Mouse (Mus musculus): Measurements from ENCODE around the gene Slco4a1.

The Slco4a1 gene

DNA sequence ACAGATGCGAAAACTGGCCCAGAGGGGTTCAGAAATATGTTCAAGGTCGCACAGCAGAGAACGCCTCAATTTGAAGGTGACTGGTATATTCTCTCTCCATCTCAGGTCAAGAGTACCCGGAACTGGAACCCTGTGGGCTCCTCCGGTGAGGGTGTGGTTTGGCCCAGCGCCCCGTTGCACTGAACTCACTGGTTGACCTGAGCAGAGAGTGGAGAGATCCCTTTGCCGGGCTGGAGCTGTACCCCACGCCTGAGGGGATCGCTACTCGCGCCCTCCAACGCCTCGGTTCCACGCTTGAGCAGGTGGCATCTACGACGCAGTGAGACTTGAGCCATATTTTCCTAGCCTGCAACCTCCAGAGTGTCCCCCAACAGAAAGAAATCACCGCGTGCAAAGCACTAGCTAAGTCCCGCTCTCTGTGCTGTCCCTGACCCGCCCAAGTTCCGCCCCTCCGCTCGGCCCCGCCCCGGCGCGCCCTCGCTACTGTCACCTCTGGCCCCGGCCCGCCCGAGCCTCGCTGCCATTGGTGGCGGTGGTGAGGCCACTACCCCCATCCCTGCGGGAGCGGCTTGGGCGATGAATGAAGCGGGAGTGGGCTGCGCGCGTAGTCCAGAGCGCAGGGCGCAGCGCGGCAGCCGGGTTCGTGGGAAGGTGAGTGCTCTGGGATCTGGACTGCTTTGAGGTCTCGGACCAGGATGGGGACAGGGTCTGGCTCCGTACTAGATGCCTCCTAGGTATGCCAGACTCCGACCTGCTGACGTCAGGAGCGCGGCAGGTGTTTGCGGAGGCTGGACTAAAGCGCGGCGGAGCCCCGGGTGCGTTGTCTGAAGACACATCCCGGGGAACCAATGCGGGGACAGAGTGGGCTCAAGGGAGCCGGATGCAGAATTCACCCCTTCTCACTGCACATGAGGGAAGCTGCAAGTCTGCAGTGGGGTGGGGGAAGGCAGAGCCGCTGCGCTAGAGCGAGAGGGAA, at the start of gene Slco4a1:
Slco4a1 (plus strand) TSS at position 523 of the 976 bp plus-strand sequence.
- peak; percentile 98 for DNase-seq (ENCODE audit: low read depth)

- DNase-seq (ENCODE audit: low read depth): peak; percentile 22
These were observed 47.6 kb upstream of the Slco4a1 start for GRCm38 (mm10) chr2:180408410-180408809.

- DNase-seq (ENCODE audit: low read depth): no peak
These were observed 45.6 kb upstream of the Slco4a1 start for GRCm38 (mm10) chr2:180410432-180410831.

- no peak for DNase-seq (ENCODE audit: low read depth)
These were observed 45.0 kb upstream of the Slco4a1 start for GRCm38 (mm10) chr2:180411013-180411412.

- DNase-seq (ENCODE audit: low read depth): no peak
These were observed 40.4 kb upstream of the Slco4a1 start for GRCm38 (mm10) chr2:180415627-180416026.

GRCm38 (mm10) chr2:180417731-180418130, 38.3 kb upstream of the Slco4a1 start:
- no peak for DNase-seq (ENCODE audit: low read depth)

- DNase-seq (ENCODE audit: low read depth): no peak
These were observed 35.4 kb upstream of the Slco4a1 start for GRCm38 (mm10) chr2:180420641-180421040.

DNA sequence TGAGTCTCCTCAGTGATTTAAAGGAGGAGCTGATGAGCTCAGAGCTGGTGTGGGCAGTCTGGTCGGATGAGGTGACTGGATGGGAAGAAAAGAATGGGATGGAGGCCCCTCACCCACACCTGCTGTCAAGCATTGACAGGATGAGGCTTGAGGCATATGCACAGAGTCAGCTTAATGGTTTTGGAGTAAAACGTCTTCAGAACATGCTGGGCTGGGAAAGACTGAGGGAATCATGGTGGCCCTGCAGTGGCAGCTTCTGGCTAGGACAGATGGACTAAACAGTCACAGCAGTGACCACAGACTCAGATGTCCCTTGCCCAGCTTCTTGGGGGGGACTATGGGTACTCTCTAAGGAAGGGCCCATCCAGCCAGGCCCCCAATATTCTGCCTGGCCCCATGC, 30.9 kb upstream of the Slco4a1 start:
- DNase-seq (ENCODE audit: low read depth): no peak

- DNase-seq (ENCODE audit: low read depth): no peak
These were observed 29.0 kb upstream of the Slco4a1 start for GRCm38 (mm10) chr2:180427073-180427472.

- DNase-seq (ENCODE audit: low read depth): peak; percentile 68
These were observed 27.7 kb upstream of the Slco4a1 start for GRCm38 (mm10) chr2:180428331-180428730.

GRCm38 (mm10) chr2:180430648-180431047, 25.4 kb upstream of the Slco4a1 start:
- DNase-seq (ENCODE audit: low read depth): no peak

DNA sequence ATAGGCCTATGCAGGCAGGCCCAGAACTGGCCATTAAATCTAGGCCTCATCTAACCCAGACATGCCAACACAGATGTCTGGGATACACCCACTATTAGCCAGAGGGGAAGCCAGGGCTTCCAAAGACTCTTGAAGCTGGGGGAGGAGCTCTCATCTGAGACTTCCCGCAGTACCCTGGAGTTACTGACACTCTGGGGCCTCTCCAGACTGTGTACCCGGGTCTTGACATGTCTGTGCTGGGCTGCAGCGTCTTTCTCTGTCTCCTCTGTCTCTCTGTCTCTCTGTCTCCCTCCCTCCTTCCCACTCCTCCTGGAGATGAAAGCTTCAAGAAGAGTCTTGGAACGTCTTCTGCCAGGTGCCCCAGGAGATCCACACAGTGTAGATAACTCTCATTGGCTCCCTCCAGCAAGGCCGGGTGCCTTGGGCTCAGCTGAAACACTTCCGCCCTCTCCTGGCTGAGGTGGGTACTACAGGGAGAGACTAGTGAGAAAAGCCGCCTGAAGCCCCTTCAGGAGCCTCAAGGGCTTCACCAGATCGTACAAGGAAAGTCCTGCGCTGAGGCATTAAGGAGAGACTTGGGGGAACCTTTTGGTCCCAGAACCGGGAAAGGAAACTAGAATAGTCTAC, 23.9 kb upstream of the Slco4a1 start:
- DNase-seq (ENCODE audit: low read depth): peak; percentile 84

- no peak for DNase-seq (ENCODE audit: low read depth)
These were observed 23.3 kb upstream of the Slco4a1 start for GRCm38 (mm10) chr2:180432751-180433150.

- no peak for DNase-seq (ENCODE audit: low read depth)
These were observed 22.7 kb upstream of the Slco4a1 start for GRCm38 (mm10) chr2:180433350-180433749.

DNA sequence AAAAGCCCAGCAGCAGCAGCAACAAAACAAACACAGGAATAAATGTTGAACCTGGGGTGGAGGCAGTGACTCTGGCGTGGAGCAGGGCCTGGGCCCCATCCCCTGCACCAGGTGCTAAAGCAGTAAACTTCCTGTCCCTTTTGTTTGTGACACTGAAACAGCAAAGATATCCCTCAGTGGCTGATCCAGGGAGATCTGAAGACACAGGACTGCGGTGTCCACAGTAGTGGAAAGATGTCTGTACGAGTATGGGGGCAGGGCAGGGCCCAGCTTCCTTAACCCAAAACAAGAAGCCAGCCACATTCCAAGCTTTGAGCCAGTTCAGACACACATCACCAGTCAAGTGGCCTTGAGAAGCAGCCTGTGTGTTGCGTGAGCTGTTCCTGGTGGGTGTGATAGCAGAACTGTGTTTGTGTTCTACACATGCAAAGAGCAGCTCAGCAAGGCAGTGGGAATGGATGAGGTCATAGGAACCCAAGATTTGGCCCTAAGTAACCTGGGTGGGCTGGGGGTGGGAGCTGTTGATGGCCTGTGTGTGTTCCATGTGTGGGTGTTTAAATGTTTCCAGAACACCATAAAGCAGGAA, 20.6 kb upstream of the Slco4a1 start:
- peak; percentile 68 for DNase-seq (ENCODE audit: low read depth)

GRCm38 (mm10) chr2:180437149-180437864, 18.7 kb upstream of the Slco4a1 start:
- DNase-seq (ENCODE audit: low read depth): peak; percentile 98

DNA sequence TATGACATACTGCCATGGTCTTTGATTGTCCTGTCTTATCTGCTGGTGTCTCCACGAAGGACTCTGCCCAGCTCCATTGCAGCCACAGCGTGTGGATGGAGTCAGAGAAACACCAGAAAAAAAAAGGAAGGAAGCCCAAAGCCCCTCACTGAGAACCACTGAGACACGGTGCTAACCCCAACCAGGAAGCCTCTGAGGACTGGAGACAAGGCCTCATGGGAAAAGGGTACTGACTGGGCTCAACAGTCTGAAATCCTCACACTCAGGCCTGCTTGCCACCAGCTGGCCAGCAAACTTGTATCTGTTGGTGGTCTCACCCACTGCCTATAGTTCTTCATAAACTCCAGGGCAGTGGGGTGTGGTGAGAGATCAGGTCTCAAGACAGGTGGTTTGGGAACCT, 16.3 kb upstream of the Slco4a1 start:
- DNase-seq (ENCODE audit: low read depth): peak; percentile 64

- no peak for DNase-seq (ENCODE audit: low read depth)
These were observed 15.3 kb upstream of the Slco4a1 start for GRCm38 (mm10) chr2:180440596-180441332.

DNA sequence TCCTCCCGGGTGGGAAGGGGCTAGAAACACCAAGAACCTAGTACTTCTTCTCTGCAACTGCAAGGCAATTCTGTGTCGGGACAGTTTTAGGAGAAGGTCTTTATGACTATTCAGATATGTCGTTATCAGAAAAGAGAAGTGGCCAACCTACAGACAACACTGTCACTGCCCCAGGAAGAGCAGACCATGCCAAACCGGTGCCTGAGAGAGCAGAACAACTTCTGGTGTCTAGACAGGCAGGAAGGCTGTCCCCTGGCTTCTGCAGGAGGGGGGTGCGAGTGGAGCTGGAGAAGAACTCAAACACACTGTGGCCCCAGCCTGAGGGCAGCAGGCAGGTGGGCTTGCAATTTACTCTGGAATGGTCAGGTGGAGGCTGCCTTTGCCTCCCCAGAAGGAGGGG, 14.0 kb upstream of the Slco4a1 start:
- peak; percentile 86 for DNase-seq (ENCODE audit: low read depth)

DNA sequence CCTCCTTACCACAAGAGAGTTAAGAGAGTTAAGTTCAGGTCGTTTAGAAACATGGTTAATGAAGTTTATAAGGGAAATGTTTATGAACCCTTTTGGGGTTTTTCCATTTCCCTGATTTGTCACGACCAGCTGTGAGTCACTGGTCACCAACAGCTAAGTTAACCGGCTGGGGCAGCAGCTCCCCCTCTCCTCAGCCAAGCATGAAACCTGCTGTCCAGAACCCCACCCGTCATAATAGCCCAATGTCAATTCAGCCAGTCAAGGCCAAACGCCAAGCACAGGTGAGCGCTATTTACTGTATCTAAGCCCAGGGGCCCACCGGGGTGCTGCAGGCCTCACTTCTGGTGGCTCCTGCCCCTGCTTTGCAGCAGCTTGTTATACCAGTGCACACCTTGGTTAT, 12.2 kb upstream of the Slco4a1 start:
- DNase-seq (ENCODE audit: low read depth): peak; percentile 85

Data from 416B (cell line).